12 mouse cellular contexts compared by ENCODE assay signal in the genomic region with DNA sequence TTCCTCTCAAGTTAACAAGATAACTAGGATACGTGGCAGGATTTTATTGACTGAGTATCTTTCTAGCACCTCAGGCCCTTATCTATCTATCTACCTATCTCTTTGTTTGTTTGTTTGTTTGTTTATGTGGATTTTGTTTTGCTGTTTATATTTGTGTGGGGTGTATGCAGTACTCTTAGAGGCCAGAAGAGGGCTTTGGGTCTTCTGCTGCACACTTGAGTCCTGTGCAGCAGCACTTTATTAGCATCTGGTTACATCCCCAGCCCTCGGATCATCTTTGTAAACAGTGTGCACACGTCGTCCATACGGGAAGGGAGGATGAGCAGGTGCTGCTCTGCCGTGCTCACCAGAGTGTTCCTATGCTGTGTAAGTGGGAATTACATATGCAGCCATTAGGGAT. TPM values are rescaled to one million over a fixed set of nuclear protein-coding genes. Genes with fewer than 3 reads are reported as not detected.
A peak's percentile ranks its signal among the peaks of the same experiment; 100 is the strongest.
DNase-seq lines count a peak whose midpoint lies in the region; ATAC-seq and TF ChIP-seq lines count a peak whose summit lies in the region.
"Had no signal": no experiment of that assay in that cellular context is flagged by ENCODE, and none has a peak within 500 bp of the region (broad histone marks: within the 10 kb centered on the region; RNA-seq: fewer than 3 reads in every experiment).

No protein-coding gene starts in this region.

- no peak overlapping the region for H3K4me3 ChIP-seq in liver, adult 2 months (ENCODE audit: insufficient read depth, low read depth, low read length)
- H3K4me3 ChIP-seq in liver, embryonic 12.5 days, result no peak overlapping the region
- H3K4me3 ChIP-seq: lung, embryonic 15.5 days had no signal

- H3K79me2 ChIP-seq in liver, adult 2 months (ENCODE audit: control insufficient read depth, insufficient read depth, low read length), result no peaks in the 10 kb centered on the region

- no peak overlapping the region for H3K27ac ChIP-seq in liver, adult 2 months (replicated peaks; ENCODE audit: insufficient read depth, low read depth, low read length)
- no peak overlapping the region for H3K27ac ChIP-seq in liver, embryonic 12.5 days
- H3K27ac ChIP-seq: lung, embryonic 15.5 days had no signal

- no peak overlapping the region for H3K9ac ChIP-seq in liver, adult 2 months (ENCODE audit: low read depth, low read length)
- H3K9ac ChIP-seq in liver, embryonic 12.5 days, result no peak overlapping the region
- H3K9ac ChIP-seq: lung, embryonic 15.5 days had no signal

- peak; percentile 28 to 45 for DNase-seq in cerebellum, postnatal 10 days
- DNase-seq in cerebellum, postnatal 4 days (ENCODE audit: low spot score in 2 of 2), result no peak
- no peak for DNase-seq in liver, adult 2 months (ENCODE audit: extremely low read depth, low read depth, low spot score)
- DNase-seq in NIH3T3 (ENCODE audit: low read depth), result peak; percentile 25
- DNase-seq in layer of hippocampus, adult 9-10 months (ENCODE audit: low spot score), result no peak
- DNase-seq in heart, postnatal 25 days (ENCODE audit: low spot score), result no peak
- DNase-seq: adrenal gland, adult 8-10 months; cerebellum, adult 9-10 months had no signal

- TF ChIP-seq POLR2A in liver, adult 2 months (IDR thresholded peaks at IDR 0.05; ENCODE audit: extremely low read depth, insufficient read depth, low read length), result no peak

- 88% methylated on average over 6 of the region's 6 CpGs for WGBS in liver, adult 2 months
- WGBS in liver, embryonic 12.5 days (ENCODE audit: insufficient replicate concordance), result 83% methylated on average over 6 of the region's 6 CpGs

- no peaks in the 10 kb centered on the region for H3K36me3 ChIP-seq in liver, adult 2 months (ENCODE audit: control insufficient read depth, insufficient read depth, low read length)
- H3K36me3 ChIP-seq in liver, embryonic 12.5 days, result peaks cover 99% of the 10 kb centered on the region

- no peaks in the 10 kb centered on the region for H3K27me3 ChIP-seq in liver, adult 2 months (ENCODE audit: control insufficient read depth, insufficient read depth, low read length)
- no peaks in the 10 kb centered on the region for H3K27me3 ChIP-seq in liver, embryonic 12.5 days (replicated peaks)
- H3K27me3 ChIP-seq: lung, embryonic 15.5 days had no signal

- no peak for ATAC-seq in liver, embryonic 12.5 days
- ATAC-seq in neutrophil, adult 5-6 weeks (ENCODE audit: extremely low read depth, insufficient number of reproducible peaks, low FRiP score, poor library complexity, severe bottlenecking), result 0 out of 2 replicates have a peak, but pooled peaks have one; percentile 16

- H3K4me2 ChIP-seq in liver, embryonic 12.5 days, result no peak overlapping the region
- H3K4me2 ChIP-seq: lung, embryonic 15.5 days had no signal

- TF ChIP-seq CTCF in liver, adult 2 months (IDR thresholded peaks at IDR 0.05; ENCODE audit: low read depth, low read length), result 0 out of 2 replicates have a peak, but pooled peaks have one; percentile 11

- no peaks in the 10 kb centered on the region for H3K9me3 ChIP-seq in liver, embryonic 12.5 days (replicated peaks)
- H3K9me3 ChIP-seq: lung, embryonic 15.5 days had no signal

- H3K4me1 ChIP-seq in liver, adult 2 months (ENCODE audit: control insufficient read depth, insufficient read depth, low read length), result no peaks in the 10 kb centered on the region
- H3K4me1 ChIP-seq in liver, embryonic 12.5 days, result no peaks in the 10 kb centered on the region
- H3K4me1 ChIP-seq: lung, embryonic 15.5 days had no signal

- intact Hi-C loops in heart, postnatal 25 days (cut with DNase I), result no loop called here

RNA-seq across cellular contexts. Expression of a gene that starts 15.1 kb away (rescaled TPM):
- 7.7 and 9.7 TPM in 2 replicates for total RNA-seq in liver, adult 2 months (2014; rRNA removed)
- 13.3 and 16.0 TPM in 2 replicates for polyA plus RNA-seq in liver, adult 2 months (2012; rRNA removed)
- polyA plus RNA-seq in liver, embryonic 12.5 days (2016; fragmentation: Nextera tagmentation; extraction: Ambion mirVana), result 6.8 and 7.1 TPM in 2 replicates
- total RNA-seq in neutrophil, adult 5-6 weeks (2017), result 11.9 and 12.0 TPM in 2 replicates
- 10 to 100 TPM; 13.7 to 13.9 TPM for total RNA-seq in heart, postnatal 25 days (2021)

RNA-seq across cellular contexts. Expression of a gene that starts 28.5 kb away (rescaled TPM):
- total RNA-seq in liver, adult 2 months (2014; rRNA removed), result not detected in 2 replicates
- not detected in 2 replicates for polyA plus RNA-seq in liver, adult 2 months (2012; rRNA removed)
- polyA plus RNA-seq in liver, embryonic 12.5 days (2016; fragmentation: Nextera tagmentation; extraction: Ambion mirVana), result 0.14 and 0.17 TPM in 2 replicates
- total RNA-seq in neutrophil, adult 5-6 weeks (2017), result 0.61 TPM in 1 of 2 replicates, not detected in the other
- under 1 TPM in 1 of 2 experiments, not detected in 1; 0.42 TPM for total RNA-seq in heart, postnatal 25 days (2021)
- total RNA-seq: hematopoietic stem cell, adult 5-6 weeks had no signal

RNA-seq across cellular contexts. Expression of a gene that starts 55.2 kb away (rescaled TPM):
- 0.60 and 1.0 TPM in 2 replicates for total RNA-seq in liver, adult 2 months (2014; rRNA removed)
- 0.15 TPM in 1 of 2 replicates, not detected in the other for polyA plus RNA-seq in liver, adult 2 months (2012; rRNA removed)
- polyA plus RNA-seq in liver, embryonic 12.5 days (2016; fragmentation: Nextera tagmentation; extraction: Ambion mirVana), result 48.7 and 51.9 TPM in 2 replicates
- 4.5 TPM in 2 replicates for total RNA-seq in neutrophil, adult 5-6 weeks (2017)
- 1 to 10 TPM in 1 of 2 experiments, under 1 TPM in 1; 0.91 to 1.1 TPM for total RNA-seq in heart, postnatal 25 days (2021)

RNA-seq across cellular contexts. Expression of a gene that starts 55.3 kb away (rescaled TPM):
- 4.1 and 5.2 TPM in 2 replicates for total RNA-seq in liver, adult 2 months (2014; rRNA removed)
- polyA plus RNA-seq in liver, adult 2 months (2012; rRNA removed), result 1.1 and 1.8 TPM in 2 replicates
- polyA plus RNA-seq in liver, embryonic 12.5 days (2016; fragmentation: Nextera tagmentation; extraction: Ambion mirVana), result 17.7 and 20.7 TPM in 2 replicates
- total RNA-seq in neutrophil, adult 5-6 weeks (2017), result 21.6 and 28.5 TPM in 2 replicates
- total RNA-seq in heart, postnatal 25 days (2021), result 10 to 100 TPM; 15.1 to 19.3 TPM

Comparison
In these comparisons a context has a peak if more than half of its experiments do, and no peak if none do; other contexts are left out.
1. DNase-seq: peak in cerebellum, postnatal 10 days (2 of 2) and NIH3T3 (single experiment); none in cerebellum, postnatal 4 days (0 of 2), liver, adult 2 months (single experiment), layer of hippocampus, adult 9-10 months (single experiment) and heart, postnatal 25 days (single experiment).